Mouse (Mus musculus) neutrophil, adult 83 days (primary cell): ENCODE measurements around the gene Irf3. TPM values are rescaled to one million over a fixed set of nuclear protein-coding genes. Genes with fewer than 3 reads are reported as not detected.

Source experiments
- total RNA-seq, 2 experiments: library from RNA; stranded (reverse); gene quantifications; one replicate each; pipeline ENCODE4 v1.2.4; 2023

Gene Irf3
- total RNA-seq = 10 to 100 TPM; 63.0 to 71.9 TPM

DNA sequence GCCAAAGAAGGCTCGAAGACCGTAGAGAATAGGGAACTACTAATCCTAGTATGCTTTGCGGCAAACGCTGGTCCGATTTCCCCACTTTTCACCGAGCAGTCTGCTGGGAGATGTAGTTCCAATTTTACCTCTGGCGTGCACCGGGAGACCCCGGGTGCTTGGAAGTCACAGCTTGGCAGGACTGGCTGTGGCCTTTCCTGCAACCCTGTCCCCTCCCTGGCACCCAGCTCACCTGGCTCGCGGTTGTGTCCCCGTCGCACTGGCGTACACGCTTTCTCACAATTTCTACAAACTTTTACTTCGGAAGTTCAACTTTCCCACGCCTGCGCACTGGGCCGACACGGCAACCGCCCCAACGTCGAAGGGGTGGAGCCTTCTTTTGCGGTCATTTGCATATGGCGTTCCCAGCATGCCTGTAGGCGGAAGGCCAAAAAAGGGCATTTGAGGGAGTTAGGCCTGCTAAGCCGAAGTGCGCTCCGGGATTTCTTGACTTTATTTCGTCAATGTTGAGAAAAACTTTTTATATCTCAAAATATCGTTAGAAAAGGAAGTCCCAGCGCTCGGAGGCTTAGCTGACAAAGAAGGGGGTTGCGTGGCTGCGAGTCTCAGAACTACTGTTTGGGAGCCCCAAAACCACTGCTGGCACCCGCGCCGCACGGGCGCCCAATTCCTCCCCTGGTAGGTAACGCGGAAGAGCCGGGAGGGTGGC is at the start of gene Irf3:
Gene Irf3, plus strand, starts transcription at position 418 of the 709 bp plus-strand sequence.

GRCm38 (mm10) chr7:44974383-44975116 is 22.9 kb upstream of the Irf3 start, which contains the start of gene Cpt1c:
Gene Cpt1c (minus strand): TSS chr7:44974851.

GRCm38 (mm10) chr7:44986192-44986878 is 11.1 kb upstream of the Irf3 start, which contains the start of gene Prmt1:
Gene Prmt1 (minus strand): TSS chr7:44986568.

GRCm38 (mm10) chr7:44998501-44998955 is 1.1 kb downstream of the Irf3 start, which contains the start of gene Bcl2l12:
Gene Bcl2l12 (minus strand): TSS chr7:44998712.

DNA sequence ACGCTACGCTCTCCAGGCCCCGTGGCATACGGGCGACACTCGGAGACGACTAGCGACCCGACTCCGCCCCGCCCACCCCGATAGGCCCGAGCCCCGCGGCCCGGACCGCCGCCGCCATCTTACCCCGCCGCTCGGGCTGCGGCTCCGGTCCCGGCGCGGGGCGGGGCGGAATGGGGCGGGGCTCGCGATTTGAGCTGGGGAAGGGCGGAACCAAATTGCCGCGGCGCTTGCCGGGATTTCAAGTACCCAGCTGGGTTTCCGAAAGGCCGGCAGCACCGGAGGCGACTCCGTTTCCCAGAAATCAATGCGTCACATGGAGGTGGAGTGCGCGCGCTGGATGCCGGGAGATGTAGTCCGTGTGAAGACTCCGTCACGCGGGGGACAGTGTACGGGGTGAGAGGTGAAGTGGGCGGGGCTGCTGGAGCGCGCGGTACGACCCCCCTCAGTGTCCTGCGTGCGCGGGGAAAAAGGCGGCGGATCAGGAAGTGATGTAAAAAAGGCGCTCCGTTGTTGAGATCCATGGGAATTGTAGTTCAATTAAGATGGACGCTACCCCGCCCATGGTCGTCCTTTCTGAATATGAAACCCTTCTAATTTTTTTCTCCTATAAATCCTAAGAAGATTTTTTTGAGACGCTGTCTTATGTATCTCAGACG is 18.6 kb downstream of the Irf3 start, which contains the start of gene Scaf1:
Gene Scaf1, minus strand, starts transcription at position 407 of the 656 bp plus-strand sequence.

GRCm38 (mm10) chr7:45017242-45018061 is 20.0 kb downstream of the Irf3 start, which contains the start of gene Rras:
Gene Rras (plus strand): TSS chr7:45017961.

Other genes starting within 250 kb of the Irf3 start
- 10 to 100 TPM; 49.7 to 52.8 TPM for gene Vrk3, start 249.2 kb upstream of the Irf3 start, total RNA-seq
- gene Zfp473, start 246.6 kb upstream of the Irf3 start, total RNA-seq = 1 to 10 TPM; 1.4 to 1.9 TPM
- 10 to 100 TPM; 44.3 to 53.6 TPM for gene Nup62, start 181.6 kb upstream of the Irf3 start, total RNA-seq
- gene Il4i1, start 181.3 kb upstream of the Irf3 start, total RNA-seq = 1 to 10 TPM; 1.5 to 1.7 TPM
- 1 to 10 TPM; 5.6 to 6.6 TPM for gene Atf5, start 181.0 kb upstream of the Irf3 start, total RNA-seq
- gene Akt1s1, start 148.7 kb upstream of the Irf3 start, total RNA-seq = 10 to 100 TPM; 13.9 to 17.4 TPM
- 10 to 100 TPM; 33.5 to 33.6 TPM for gene Tbc1d17, start 148.6 kb upstream of the Irf3 start, total RNA-seq
- gene Pnkp, start 140.5 kb upstream of the Irf3 start, total RNA-seq = 100 to 1,000 TPM; 379 to 392 TPM
- 10 to 100 TPM; 33.3 to 35.2 TPM for gene Ptov1, start 127.9 kb upstream of the Irf3 start, total RNA-seq
- 10 to 100 TPM; 36.7 to 44.1 TPM for gene Med25, start 104.9 kb upstream of the Irf3 start, total RNA-seq
- gene Fuz, start 101.6 kb upstream of the Irf3 start, total RNA-seq = 1 to 10 TPM; 5.7 to 7.4 TPM
- gene Ap2a1, start 68.2 kb upstream of the Irf3 start, total RNA-seq = 10 to 100 TPM; 70.1 to 74.6 TPM
- not detected for gene Tsks, start 54.4 kb upstream of the Irf3 start, total RNA-seq
- gene Cpt1c, start 22.8 kb upstream of the Irf3 start, total RNA-seq = under 1 TPM; 0.53 to 0.85 TPM
- 10 to 100 TPM; 74.9 to 80.6 TPM for gene Prmt1, start 11.1 kb upstream of the Irf3 start, total RNA-seq
- 10 to 100 TPM in 1 of 2 experiments, 1 to 10 TPM in 1; 8.8 to 18.8 TPM for gene Bcl2l12, start 1.1 kb downstream of the Irf3 start, total RNA-seq
- gene Scaf1, start 18.7 kb downstream of the Irf3 start, total RNA-seq = 10 to 100 TPM; 61.1 to 62.1 TPM
- 10 to 100 TPM; 14.9 to 17.0 TPM for gene Rras, start 20.3 kb downstream of the Irf3 start, total RNA-seq
- gene Prr12, start 55.2 kb downstream of the Irf3 start, total RNA-seq = 10 to 100 TPM; 22.3 to 25.8 TPM
- gene Nosip, start 64.8 kb downstream of the Irf3 start, total RNA-seq = 10 to 100 TPM; 29.1 to 38.1 TPM
- 10 to 100 TPM; 17.4 to 19.6 TPM for gene Prrg2, start 65.0 kb downstream of the Irf3 start, total RNA-seq
- 1 to 10 TPM; 3.0 to 3.1 TPM for gene Rcn3, start 94.6 kb downstream of the Irf3 start, total RNA-seq
- 10 to 100 TPM; 19.0 to 24.9 TPM for gene Fcgrt, start 106.2 kb downstream of the Irf3 start, total RNA-seq
- 1,000 to 10,000 TPM; 1,010 to 1,023 TPM for gene Rps11, start 126.8 kb downstream of the Irf3 start, total RNA-seq
- 1,000 to 10,000 TPM; 1,046 to 1,214 TPM for gene Rpl13a, start 131.1 kb downstream of the Irf3 start, total RNA-seq
- gene Gm45713, start 138.6 kb downstream of the Irf3 start, total RNA-seq = not detected
- 10 to 100 TPM; 22.2 to 29.2 TPM for gene Flt3l, start 138.8 kb downstream of the Irf3 start, total RNA-seq
- 10 to 100 TPM; 46.2 to 47.4 TPM for gene Pih1d1, start 156.7 kb downstream of the Irf3 start, total RNA-seq
- gene Aldh16a1, start 156.9 kb downstream of the Irf3 start, total RNA-seq = 10 to 100 TPM; 82.4 to 96.0 TPM
- not detected for gene Slc17a7, start 166.3 kb downstream of the Irf3 start, total RNA-seq
- not detected for gene Gfy, start 181.9 kb downstream of the Irf3 start, total RNA-seq
- gene Pth2, start 183.3 kb downstream of the Irf3 start, total RNA-seq = not detected
- gene Ccdc155, start 207.2 kb downstream of the Irf3 start, total RNA-seq = not detected
- 1 to 10 TPM; 1.0 to 1.3 TPM for gene Dkkl1, start 214.5 kb downstream of the Irf3 start, total RNA-seq
- gene Tead2, start 218.1 kb downstream of the Irf3 start, total RNA-seq = not detected
- gene Cd37, start 241.5 kb downstream of the Irf3 start, total RNA-seq = 100 to 1,000 TPM; 297 to 345 TPM
- under 1 TPM; 0.57 to 0.59 TPM for gene Slc6a16, start 243.4 kb downstream of the Irf3 start, total RNA-seq